Mouse (Mus musculus) heart, adult 2 months (tissue): ENCODE measurements around the gene Atp11a.

Experiments
- EP300 ChIP-seq: fragments of 200-500 bp; IDR thresholded peaks from 2 replicates; pipeline ENCODE4 v1.6.1; 2011; ENCODE audit warnings: low read depth, low read length, control low read depth; ENCODE audit not compliant: insufficient read depth
- POLR2A ChIP-seq: fragments of 200-500 bp; IDR thresholded peaks from 2 replicates; pipeline ENCODE4 v1.6.1; 2011; ENCODE audit warnings: mild to moderate bottlenecking, low read depth, low read length, control low read depth; ENCODE audit not compliant: insufficient read depth

DNA sequence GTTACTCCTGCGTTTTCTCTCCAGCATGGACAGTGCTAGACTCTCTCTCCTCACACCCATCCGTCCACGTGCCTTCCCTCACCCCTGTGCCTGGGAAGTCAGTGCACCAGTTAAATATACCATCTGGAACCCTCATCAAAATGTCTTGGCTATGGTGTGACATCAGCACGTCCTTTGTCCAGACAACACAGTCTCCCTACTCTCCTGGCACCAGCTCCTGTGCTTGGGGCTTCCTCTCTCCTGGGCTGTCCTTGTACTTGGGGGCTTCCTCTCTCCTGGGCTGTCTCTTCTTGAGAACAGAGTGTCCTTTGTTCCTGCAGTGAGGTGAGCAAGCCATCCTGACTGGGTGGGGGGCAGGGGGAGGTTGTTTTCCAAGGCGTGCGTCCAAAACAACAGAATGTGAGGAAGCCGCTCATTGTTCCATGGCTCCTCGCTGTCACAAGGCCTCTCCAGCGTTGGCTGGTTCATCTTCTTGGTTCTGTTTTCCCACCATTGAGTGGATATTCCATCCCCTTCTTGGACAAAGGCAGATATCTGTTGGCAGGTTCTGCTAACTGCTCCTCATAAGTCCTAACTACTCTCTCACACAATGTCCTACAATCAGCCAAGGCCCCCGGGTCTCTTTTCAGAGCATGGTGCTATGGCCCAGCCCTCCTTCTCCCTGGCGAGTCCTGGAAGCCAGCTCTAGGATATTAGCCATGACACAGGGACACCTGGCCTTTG is 148.9 kb downstream of the Atp11a start:
- TF ChIP-seq POLR2A (peak; percentile 50; the same call in 1 of the 2 replicates), EP300 (peak; percentile 99)
